Mouse (Mus musculus) small intestine, adult 2 months (tissue): ENCODE measurements at regions not wholly inside any gene's neighbourhood (a gene's known extent, or its start where the extent isn't known, plus 50 kb on each side); places are given as distances from the start of the nearest gene placed in this dataset.

Experiments
- CTCF ChIP-seq: fragments of 200-500 bp; IDR thresholded peaks from 2 replicates; pipeline ENCODE4 v1.5.1; 2012; ENCODE audit warnings: low read depth, mild to moderate bottlenecking, control low read depth, inconsistent platforms, low read length, moderate library complexity, mixed read lengths; ENCODE audit not compliant: insufficient replicate concordance, insufficient read length; ENCODE audit errors: extremely low read depth
- POLR2A ChIP-seq: fragments of 200-500 bp; IDR thresholded peaks from 2 replicates; pipeline ENCODE4 v1.6.1; 2012; ENCODE audit warnings: low read depth, mild to moderate bottlenecking, control low read depth, inconsistent platforms, low read length, moderate library complexity

DNA sequence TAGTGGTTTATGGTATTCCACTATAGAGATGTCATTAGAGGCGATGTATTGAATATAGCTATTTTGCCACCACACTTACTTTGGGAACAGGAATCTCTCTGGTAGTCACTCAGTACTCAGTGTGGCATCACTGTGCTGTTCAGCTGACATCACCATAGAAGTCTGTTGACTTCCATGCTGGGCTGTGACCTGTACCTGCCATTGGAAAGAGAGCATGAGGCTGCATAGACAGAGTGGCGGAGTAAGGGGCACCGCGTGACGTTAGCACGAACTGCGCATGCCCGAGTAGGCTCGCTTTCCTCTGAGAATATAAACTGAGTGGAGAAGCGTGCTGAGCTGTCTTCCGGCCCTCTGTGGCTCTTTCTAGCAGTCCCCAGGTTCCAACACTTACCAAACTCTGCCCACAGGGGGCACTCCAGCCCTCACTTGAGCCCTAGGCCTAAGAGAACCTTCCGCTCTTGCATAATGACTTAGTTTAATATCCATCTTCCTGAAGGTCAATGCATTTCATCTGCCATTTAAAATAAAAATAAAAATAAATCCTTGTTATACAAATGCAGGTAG is 136.2 kb upstream of the Syt6 start:
- TF ChIP-seq CTCF (peak; percentile 41; the same call in 1 of the 2 replicates), POLR2A (no peak)
